Mouse (Mus musculus) hindbrain, embryonic 16.5 days (tissue): ENCODE measurements at regions not wholly inside any gene's neighbourhood (a gene's known extent, or its start where the extent isn't known, plus 50 kb on each side); places are given as distances from the start of the nearest gene placed in this dataset.

ENCODE experiments used
- ATAC-seq: fragments of 200-750 bp; cut with Nextera tagmentation; 2 replicates; pipeline ENCODE4 v1.8.0; 2017; ENCODE audit warnings: moderate TSS enrichment, moderate library complexity
- H3K27ac ChIP-seq: fragments of 300-500 bp; sonication (generic); 2 replicates; pipeline ENCODE4 v1.5.1; 2014; ENCODE audit warnings: low read depth, mild to moderate bottlenecking, control low read depth, low read length, moderate library complexity
- H3K27me3 ChIP-seq: fragments of 300-500 bp; sonication (generic); replicated peaks from 2 replicates; pipeline ENCODE4 v1.6.1; 2014; ENCODE audit warnings: low read length; ENCODE audit not compliant: control insufficient read depth, insufficient read depth
- H3K36me3 ChIP-seq: fragments of 300-500 bp; sonication (generic); 2 replicates; pipeline ENCODE4 v1.6.1; 2014; ENCODE audit warnings: mild to moderate bottlenecking, low read length, moderate library complexity, mixed read lengths; ENCODE audit not compliant: control insufficient read depth, insufficient read depth
- H3K4me1 ChIP-seq: fragments of 300-500 bp; sonication (generic); 2 replicates; pipeline ENCODE4 v1.6.1; 2014; ENCODE audit warnings: low read depth, low read length; ENCODE audit not compliant: control insufficient read depth, insufficient read depth
- H3K4me2 ChIP-seq: fragments of 300-500 bp; sonication (generic); 2 replicates; pipeline ENCODE4 v1.6.1; 2014; ENCODE audit warnings: mild to moderate bottlenecking, low read length, control low read depth, moderate library complexity
- H3K4me3 ChIP-seq: fragments of 300-500 bp; sonication (generic); 2 replicates; pipeline ENCODE4 v1.5.1; 2014; ENCODE audit warnings: mild to moderate bottlenecking, low read length, control low read depth, moderate library complexity
- H3K9ac ChIP-seq: fragments of 300-500 bp; sonication (generic); 2 replicates; pipeline ENCODE4 v1.6.1; 2014; ENCODE audit warnings: low read depth, mild to moderate bottlenecking, control low read depth, low read length, moderate library complexity
- H3K9me3 ChIP-seq: fragments of 300-500 bp; sonication (generic); 2 replicates; pipeline ENCODE4 v1.6.1; 2014; ENCODE audit warnings: mild to moderate bottlenecking, low read length, moderate library complexity; ENCODE audit not compliant: control insufficient read depth
- WGBS: fragments of 180-500 bp; shearing (Covaris S2); extraction: QIAGEN DNeasy Blood & Tissue Kit; methylation state at CpG from one replicate; pipeline ENCODE4 v1.1.7; 2014; 5-methylcytosine and 5-hydroxymethylcytosine counted together

- Histone ChIP-seq H3K27me3 (no peaks in the 10 kb centered on the region), H3K4me3 (no peak overlapping the region), H3K4me1 (no peaks in the 10 kb centered on the region), H3K36me3 (no peaks in the 10 kb centered on the region), H3K9ac (no peak overlapping the region), H3K9me3 (no peaks in the 10 kb centered on the region), H3K4me2 (no peak overlapping the region), H3K27ac (no peak overlapping the region)
- ATAC-seq = no peak
Measured at GRCm38 (mm10) chr15:87264906-87265305, 279.2 kb upstream of the Fam19a5 start.

GRCm38 (mm10) chr15:87290987-87291529 is 253.0 kb upstream of the Fam19a5 start:
- no peaks in the 10 kb centered on the region for H3K9me3 ChIP-seq
- no peak for ATAC-seq
- H3K27me3 ChIP-seq = no peaks in the 10 kb centered on the region
- H3K27ac ChIP-seq = no peak overlapping the region
- H3K4me3 ChIP-seq = no peak overlapping the region
- H3K9ac ChIP-seq = no peak overlapping the region
- H3K36me3 ChIP-seq = no peaks in the 10 kb centered on the region
- WGBS = 82% methylated on average over 7 of the region's 7 CpGs
- H3K4me1 ChIP-seq = no peaks in the 10 kb centered on the region
- H3K4me2 ChIP-seq = no peak overlapping the region

GRCm38 (mm10) chr15:87319896-87320295 is 224.2 kb upstream of the Fam19a5 start:
- no peak for ATAC-seq
- no peaks in the 10 kb centered on the region for H3K9me3 ChIP-seq

GRCm38 (mm10) chr15:87321067-87321985 is 222.8 kb upstream of the Fam19a5 start:
- no peak overlapping the region for H3K4me3 ChIP-seq
- 69% methylated on average over 12 of the region's 12 CpGs for WGBS
- ATAC-seq = no peak

More at GRCm38 (mm10) chr15:87319896-87320295, 224.2 kb upstream of the Fam19a5 start:
- Histone ChIP-seq H3K4me2 (no peak overlapping the region), H3K9ac (no peak overlapping the region), H3K27ac (no peak overlapping the region), H3K36me3 (no peaks in the 10 kb centered on the region), H3K4me3 (no peak overlapping the region), H3K27me3 (no peaks in the 10 kb centered on the region), H3K4me1 (no peaks in the 10 kb centered on the region)

GRCm38 (mm10) chr15:87325389-87325788 is 218.7 kb upstream of the Fam19a5 start:
- Histone ChIP-seq H3K27ac (no peak overlapping the region), H3K9me3 (no peaks in the 10 kb centered on the region), H3K27me3 (no peaks in the 10 kb centered on the region), H3K9ac (no peak overlapping the region), H3K4me2 (no peak overlapping the region), H3K36me3 (no peaks in the 10 kb centered on the region), H3K4me3 (no peak overlapping the region), H3K4me1 (no peaks in the 10 kb centered on the region)
- no peak for ATAC-seq
- WGBS = 91% methylated on average over 5 of the region's 5 CpGs

More at GRCm38 (mm10) chr15:87321067-87321985, 222.8 kb upstream of the Fam19a5 start:
- H3K27ac ChIP-seq = no peak overlapping the region
- H3K36me3 ChIP-seq = no peaks in the 10 kb centered on the region
- H3K4me1 ChIP-seq = no peaks in the 10 kb centered on the region
- H3K9ac ChIP-seq = no peak overlapping the region
- no peak overlapping the region for H3K4me2 ChIP-seq
- no peaks in the 10 kb centered on the region for H3K9me3 ChIP-seq
- H3K27me3 ChIP-seq = no peaks in the 10 kb centered on the region

- 68% methylated on average over 6 of the region's 6 CpGs for WGBS
- no peak for ATAC-seq
Measured at GRCm38 (mm10) chr15:87326281-87326680, 217.8 kb upstream of the Fam19a5 start.

GRCm38 (mm10) chr15:87332441-87332840 is 211.7 kb upstream of the Fam19a5 start:
- H3K9me3 ChIP-seq = no peaks in the 10 kb centered on the region
- H3K4me2 ChIP-seq = no peak overlapping the region
- no peaks in the 10 kb centered on the region for H3K27me3 ChIP-seq
- no peak overlapping the region for H3K9ac ChIP-seq
- H3K27ac ChIP-seq = no peak overlapping the region
- peaks cover 6% of the 10 kb centered on the region for H3K4me1 ChIP-seq
- 62% methylated on average over 3 of the region's 3 CpGs for WGBS
- no peak overlapping the region for H3K4me3 ChIP-seq
- ATAC-seq = no peak
- H3K36me3 ChIP-seq = no peaks in the 10 kb centered on the region

More at GRCm38 (mm10) chr15:87326281-87326680, 217.8 kb upstream of the Fam19a5 start:
- no peaks in the 10 kb centered on the region for H3K27me3 ChIP-seq
- no peaks in the 10 kb centered on the region for H3K36me3 ChIP-seq
- H3K4me3 ChIP-seq = no peak overlapping the region
- no peak overlapping the region for H3K9ac ChIP-seq
- no peaks in the 10 kb centered on the region for H3K4me1 ChIP-seq
- no peak overlapping the region for H3K27ac ChIP-seq
- no peaks in the 10 kb centered on the region for H3K9me3 ChIP-seq
- H3K4me2 ChIP-seq = no peak overlapping the region

GRCm38 (mm10) chr15:87333527-87333926 is 210.6 kb upstream of the Fam19a5 start:
- Histone ChIP-seq H3K36me3 (no peaks in the 10 kb centered on the region), H3K9me3 (no peaks in the 10 kb centered on the region), H3K4me3 (no peak overlapping the region), H3K27me3 (no peaks in the 10 kb centered on the region), H3K4me2 (no peak overlapping the region), H3K27ac (no peak overlapping the region), H3K4me1 (peaks cover 6% of the 10 kb centered on the region), H3K9ac (no peak overlapping the region)
- no peak for ATAC-seq
- WGBS = 73% methylated on average over 4 of the region's 4 CpGs

GRCm38 (mm10) chr15:87334430-87334829 is 209.7 kb upstream of the Fam19a5 start:
- ATAC-seq = no peak
- H3K4me1 ChIP-seq = peaks cover 6% of the 10 kb centered on the region
- H3K4me2 ChIP-seq = no peak overlapping the region
- H3K9me3 ChIP-seq = no peaks in the 10 kb centered on the region
- no peaks in the 10 kb centered on the region; the same call in 1 of the 2 replicates for H3K27me3 ChIP-seq
- no peak overlapping the region for H3K27ac ChIP-seq
- no peak overlapping the region for H3K9ac ChIP-seq
- WGBS = 77% methylated on average over 4 of the region's 4 CpGs
- no peak overlapping the region for H3K4me3 ChIP-seq
- no peaks in the 10 kb centered on the region for H3K36me3 ChIP-seq
